Mouse (Mus musculus) MEL-GATA-1-ER (cell line): ENCODE measurements around the gene Mrps10.
A peak's percentile ranks its signal among the peaks of the same experiment; 100 is the strongest.
"Not testable (repeated sequence)": the region's sequence is repeated elsewhere in the genome, so short reads cannot be mapped to it uniquely, and the experiment has no call there.

Experiments
- DNase-seq: peaks from one replicate; pipeline ENCODE4 v3.0.0-alpha.2; 2012; ENCODE audit warnings: low read depth; ENCODE audit errors: extremely low read depth

Mrps10 gene

DNA sequence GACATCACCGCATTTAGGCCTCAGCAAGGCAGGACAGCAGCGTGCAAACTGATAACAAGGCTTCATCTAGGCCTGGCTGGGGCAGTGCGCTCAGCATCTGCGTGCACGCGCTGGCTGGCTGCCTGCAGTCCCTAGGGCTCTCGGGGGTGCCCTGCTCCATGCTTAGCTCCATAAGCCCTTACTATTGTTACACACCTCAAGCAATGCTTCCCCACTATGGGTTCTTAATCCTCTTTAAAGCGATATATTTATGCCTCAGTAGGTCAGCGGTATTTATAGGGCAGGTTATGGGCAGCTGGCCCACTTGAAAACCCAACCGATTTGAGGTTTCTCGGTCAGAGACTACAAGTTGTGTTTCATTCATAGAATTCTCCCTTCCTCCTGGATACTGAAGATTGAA is 13.2 kb downstream of the Mrps10 start:
- DNase-seq = no peak

DNA sequence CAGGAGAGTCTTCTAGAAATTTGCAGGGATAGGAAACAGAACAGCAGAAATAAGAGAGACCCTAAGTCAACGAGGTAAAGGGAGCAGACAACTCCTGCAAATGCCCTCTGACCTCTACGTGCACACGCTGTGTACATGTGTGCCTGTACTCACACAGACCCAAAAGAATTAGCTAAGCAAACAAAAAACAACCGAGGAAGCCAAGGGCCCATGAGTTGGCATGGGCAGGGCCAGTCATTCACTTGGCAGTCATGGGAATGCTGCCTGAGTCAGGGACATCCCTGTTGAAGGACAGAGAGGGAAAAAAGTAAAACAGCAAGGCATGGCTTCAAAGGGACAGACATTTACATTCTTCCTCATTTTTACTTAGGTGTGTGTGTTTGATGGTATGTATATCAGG is 14.6 kb downstream of the Mrps10 start:
- DNase-seq = no peak

DNA sequence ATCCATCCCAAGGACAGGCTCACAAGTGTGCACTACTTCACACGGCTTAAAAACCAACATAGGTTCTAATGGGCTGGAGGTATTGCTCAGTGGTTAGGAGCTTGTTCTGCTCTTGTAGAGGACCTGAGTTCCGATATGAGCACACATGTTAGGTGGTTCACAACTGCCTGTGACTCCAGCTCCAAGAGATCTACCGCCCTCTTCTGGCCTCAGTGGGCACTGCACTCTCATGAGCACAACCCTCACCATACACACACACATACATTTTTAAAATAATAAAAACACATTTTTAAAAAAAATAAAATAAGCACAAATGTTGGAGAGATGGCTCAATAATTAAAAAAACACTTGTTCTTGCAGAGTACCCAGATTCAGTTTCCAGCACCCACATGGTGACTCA is 15.4 kb downstream of the Mrps10 start:
- no peak for DNase-seq

DNA sequence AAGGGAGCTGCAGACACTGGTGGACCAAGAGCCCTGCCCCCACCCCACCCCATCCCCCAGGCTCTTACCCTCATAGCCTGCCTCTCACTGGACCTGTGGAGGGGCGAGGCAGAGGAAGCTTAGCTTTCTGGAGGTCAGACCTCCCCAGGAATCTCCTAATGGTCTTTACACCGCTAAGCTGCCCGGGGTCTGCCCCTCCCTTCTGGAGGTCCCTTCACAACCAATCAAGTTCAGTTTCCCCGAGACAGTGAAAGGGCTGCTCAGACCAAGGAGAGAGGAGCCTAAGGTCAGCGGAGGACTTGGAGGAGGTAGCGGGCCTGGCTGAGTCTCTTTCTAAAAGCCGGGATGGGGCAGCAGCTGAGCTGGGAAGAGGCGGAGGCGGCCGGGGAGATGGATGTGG is 16.5 kb downstream of the Mrps10 start, which contains the start of gene Guca1b:
Gene Guca1b (plus strand): TSS at position 249 of the 400 bp plus-strand sequence.
- no peak for DNase-seq

DNA sequence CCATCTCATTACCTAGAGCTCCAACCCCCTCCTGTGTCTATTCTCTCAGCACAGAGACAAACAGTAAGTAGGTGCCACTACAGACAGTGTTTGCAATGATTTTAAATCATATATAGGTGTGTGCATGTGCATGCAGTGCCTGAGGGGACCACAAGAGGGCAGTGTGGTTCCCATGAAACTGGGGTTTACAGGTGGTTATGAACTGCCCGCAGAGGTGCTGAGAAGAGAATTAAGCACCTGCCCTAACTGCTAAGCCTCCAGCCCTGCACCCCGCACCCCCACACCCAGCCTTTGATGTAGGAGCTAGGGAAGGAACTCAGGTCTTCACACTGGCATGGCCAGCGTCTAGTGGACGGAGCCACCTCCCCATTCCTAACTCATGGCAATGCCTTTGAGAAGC is 18.0 kb downstream of the Mrps10 start:
- no peak for DNase-seq

DNA sequence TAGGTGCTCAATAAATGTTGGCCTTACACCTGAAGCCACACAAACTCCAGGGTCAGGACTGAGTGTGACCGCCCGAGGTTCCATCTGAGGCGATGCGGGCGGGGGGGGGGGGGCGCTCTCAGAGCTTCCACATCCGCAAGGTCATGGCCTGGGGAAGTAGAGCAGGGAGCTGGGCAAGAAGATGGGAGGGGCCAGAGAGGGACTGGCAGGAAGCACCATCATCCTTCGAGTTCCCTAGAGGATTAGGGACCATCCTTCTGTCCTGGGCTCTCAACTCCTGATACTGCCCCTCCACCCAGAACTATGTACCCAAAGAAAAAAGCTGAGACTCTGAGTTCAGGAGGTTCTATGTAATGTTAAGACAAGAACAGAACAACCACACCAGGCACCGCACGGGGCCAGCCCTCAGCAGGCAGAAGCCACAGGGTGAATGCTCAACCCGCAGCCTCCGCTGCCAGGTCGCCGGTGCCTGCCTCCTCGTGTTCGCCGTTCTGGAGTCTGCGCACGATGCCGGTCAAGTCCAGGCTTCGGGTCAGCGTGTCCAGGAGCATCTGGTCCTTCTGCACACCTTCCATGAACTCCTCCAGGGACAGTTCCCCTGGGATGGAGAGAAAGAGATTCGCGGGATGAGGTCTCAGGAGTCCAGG is 25.7 kb downstream of the Mrps10 start:
- DNase-seq = peak; percentile 36

DNA sequence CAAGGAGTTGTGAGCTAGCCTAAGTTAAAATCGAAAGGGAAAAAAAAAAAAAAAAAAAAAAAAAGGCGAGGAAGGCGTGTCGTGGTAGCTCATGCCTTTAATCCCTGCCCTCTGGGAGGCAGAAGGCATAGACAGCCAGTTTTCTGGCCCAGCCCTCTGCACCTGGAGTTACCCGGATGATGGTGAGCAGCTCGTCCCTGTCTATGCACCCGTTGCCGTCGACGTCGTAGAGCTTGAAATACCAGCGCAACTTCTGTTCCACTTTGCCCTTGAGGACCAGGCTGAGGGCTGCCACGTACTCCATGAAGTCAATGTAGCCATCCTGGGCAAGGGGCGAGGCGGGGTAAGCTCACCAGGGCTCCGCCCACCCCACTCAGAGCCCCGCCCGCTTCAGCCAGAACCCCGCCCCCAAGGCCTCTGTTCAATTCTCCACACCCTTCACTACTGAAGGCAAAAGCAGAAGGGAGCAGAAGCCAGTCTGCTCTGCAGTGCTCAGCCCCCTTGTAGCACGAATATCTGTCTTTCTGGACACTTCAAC is 26.8 kb downstream of the Mrps10 start:
- peak; percentile 75 for DNase-seq

DNA sequence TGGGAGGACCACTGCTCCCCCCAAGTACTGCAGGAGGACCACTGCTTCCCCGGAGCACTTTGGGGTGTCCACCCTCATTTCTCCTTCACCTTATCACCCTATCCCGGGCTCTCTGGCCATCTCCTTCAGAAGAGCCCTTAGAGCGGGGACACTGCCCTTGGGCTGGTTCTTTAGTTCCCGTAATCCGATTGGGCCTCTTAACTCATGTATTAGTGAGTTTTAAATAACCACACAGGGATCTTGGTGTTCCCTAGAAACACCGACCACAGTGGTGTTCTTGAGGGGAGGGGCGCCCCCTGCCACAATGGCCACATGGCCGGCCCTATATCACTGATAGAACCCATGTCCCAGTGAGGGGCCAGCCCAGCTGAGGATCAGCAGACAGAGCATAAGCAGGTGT is 30.4 kb downstream of the Mrps10 start:
- DNase-seq = no peak

DNA sequence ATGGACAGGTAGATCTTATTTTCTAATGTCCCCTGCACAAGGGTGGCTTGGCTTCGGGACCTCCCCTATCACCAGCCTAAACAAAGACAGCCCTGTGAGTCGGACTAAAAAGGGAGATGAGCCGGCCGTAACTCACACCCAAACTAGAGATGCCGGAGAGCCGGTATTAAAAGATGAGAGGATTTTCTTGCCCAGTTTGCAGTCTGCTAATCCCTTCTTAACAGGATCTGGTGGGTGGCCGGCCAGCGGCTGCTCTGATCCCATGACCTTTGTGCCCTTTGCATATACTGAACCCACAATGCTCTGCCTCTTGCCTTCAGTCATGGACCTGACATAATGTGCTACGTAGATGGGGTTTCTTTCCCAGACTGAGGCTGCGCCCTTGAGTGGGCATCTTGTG is 31.8 kb downstream of the Mrps10 start, which contains the start of gene Guca1a:
Gene Guca1a (minus strand): TSS at position 134 of the 400 bp plus-strand sequence.
- DNase-seq = no peak

DNA sequence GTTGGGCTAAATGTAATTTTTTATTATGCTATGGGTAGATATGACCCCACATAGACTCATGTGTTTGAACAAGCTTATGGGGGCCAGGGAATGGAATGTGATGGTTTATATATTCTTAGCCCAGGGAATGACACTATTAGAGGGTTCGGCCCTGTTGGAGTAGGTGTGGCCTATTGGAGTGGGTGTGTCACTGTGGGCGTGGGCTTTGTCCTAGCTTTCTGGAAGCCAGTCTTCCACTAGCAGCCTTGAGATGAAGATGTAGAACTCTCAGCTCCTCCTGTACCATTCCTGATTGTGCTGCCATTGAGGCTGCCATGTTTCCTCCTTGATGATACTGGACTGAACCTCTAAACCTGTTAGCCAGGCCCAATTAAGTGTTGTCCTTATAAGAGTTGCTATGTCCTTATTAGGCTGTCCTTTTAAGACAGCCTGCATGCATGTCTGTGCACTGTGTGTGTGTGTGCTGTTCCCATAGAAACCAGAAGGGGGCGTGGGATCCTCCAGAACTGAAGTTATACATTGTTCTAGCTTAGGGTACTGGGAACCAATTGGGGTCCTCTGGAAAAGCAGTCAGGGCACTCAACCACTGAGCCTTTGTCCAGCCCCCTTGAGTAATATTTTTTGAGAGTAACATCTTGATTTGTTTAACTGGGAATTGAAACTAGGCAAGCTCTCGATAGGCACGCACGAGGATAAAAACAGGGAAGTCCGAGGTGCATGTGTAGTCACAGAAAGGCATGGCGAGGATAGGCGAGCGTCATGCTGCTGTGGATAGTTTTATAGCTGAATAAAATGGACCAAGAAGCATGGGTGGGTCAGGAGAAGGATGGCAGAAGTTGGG is 39.2 kb downstream of the Mrps10 start:
- DNase-seq = peak; percentile 43

DNA sequence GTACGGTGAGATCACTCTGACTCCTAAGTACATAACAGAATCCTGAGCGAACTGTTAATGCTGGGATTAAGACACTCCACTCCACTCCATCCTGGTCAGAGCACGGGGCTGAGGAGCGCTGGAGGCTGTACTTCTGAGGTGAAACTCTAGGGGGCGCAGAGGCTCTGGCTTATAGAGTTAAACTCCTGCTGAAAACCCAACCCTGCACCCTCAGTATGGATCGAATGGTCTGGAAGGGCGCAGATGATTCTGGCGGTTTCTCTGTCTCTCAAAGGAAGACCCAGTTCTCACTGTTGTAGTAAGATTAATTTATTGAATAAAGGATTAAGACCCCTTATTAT is 39.8 kb downstream of the Mrps10 start:
- DNase-seq = peak; percentile 44

DNA sequence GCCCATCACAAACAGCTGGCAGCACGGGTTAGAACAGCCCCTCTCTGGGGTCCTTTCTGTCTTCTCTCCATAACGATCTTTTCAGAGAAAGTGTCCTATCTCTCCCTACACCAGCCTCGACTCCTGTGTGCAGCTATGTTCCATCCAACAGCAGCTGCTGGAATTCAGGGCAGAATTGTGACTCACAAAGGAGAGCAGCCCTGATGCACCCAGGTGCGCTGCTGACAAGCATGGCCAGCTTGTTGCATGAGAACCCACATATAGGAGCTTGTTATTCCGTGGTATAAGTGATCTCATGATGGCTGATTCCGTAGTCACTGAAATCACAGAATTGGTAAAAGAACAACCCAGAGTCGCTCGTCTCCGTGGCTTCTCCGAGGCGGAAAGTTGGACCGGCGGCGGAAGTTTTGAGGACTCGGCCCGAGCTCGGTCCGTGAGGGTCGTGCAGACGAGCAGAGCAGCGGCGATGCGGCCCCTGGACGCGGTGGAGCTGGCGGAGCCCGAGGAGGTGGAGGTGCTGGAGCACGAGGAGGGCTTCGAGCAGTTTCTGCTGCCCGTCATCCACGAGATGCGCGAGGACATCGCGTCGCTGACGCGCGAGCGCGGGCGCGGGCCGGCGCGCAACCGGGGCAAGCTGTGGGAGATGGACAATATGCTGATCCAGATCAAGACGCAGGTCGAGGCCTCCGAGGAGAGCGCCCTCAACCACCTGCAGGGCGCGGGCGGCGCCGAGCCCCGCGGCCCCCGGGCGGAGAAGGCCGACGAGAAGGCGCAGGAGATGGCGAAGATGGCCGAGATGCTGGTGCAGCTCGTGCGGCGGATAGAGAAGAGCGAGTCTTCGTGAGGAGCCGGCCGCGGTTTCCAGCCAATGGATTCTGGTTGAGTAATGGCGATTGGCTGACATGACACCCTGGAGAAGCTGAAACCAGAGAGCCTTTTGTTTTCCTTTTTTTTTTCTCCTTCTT is 41.5 kb downstream of the Mrps10 start:
- DNase-seq = not testable (repeated sequence)

DNA sequence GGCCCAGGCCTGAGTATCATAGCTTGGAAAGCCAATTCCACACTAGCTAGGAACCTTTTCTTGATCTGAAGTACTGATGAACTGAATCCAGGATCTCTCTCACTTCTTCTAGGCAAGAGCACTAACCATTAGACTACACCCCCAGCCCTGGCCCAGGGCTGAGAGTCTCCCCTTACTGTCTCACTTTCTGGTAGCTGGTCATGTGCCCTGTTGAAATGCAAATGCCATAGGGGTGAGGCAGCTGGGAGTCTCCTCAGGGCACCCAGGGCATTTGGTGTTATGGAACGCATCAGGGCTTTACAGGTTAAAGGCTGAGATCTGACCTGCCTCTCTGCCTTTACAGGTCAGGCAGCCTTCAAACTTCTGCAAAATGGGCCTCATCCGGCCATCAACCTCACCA is 51.5 kb downstream of the Mrps10 start:
- no peak for DNase-seq

DNA sequence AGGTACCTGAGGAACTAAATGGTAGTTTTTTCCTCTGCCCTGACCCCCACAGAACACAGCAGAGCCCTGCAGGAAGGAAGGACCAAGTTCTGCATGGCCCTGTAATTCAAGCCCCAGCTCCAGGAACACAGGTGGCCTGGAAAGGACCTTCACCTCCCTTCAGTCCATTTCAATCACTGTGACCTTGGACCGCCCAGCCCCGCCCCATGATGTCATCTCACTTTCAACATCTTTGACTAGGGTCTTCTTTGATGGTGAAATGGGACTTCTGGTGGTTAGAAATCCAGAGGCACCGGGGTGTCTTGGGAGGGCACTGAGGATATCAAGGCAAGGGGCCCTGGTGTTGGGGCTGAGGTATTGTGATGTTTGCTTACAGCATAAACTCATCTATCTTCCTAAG is 52.9 kb downstream of the Mrps10 start:
- no peak for DNase-seq

DNA sequence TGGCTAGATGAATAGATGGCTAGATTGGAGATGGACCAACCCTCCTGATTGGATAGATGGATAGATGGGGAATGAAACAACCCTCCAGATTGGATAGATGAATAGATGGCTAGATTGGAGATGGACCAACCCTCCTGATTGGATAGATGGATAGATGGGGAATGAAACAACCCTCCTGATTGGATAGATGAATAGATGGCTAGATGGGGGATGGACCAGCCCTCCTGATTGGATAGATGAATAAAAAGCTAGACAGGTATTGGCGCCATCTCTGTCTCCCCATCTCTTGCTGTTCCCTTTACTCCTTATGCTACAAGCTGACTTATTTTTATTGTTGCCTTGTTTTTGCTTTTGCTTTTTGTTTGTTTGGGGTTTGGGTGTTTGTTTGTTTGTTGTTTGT is 53.9 kb downstream of the Mrps10 start:
- DNase-seq = not testable (repeated sequence)

DNA sequence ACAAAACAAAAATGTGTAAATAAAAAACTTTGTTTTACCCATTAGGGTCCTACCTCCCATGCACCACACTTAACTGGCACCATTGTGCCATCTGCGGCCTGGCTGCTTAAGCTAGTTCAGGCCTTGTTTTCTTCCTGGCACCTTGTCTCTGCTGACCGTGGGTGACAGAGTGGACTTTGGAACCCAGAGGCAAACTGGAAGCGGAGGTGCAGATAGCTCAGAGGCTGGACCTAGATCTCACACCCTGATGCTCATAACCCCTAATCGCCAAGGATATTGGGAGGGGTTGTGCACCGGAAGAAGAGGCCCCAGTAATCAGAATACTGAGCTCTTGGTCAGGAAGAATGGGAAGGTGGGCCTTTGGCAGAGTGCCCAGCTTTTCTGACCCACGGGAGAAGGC is 55.5 kb downstream of the Mrps10 start:
- no peak for DNase-seq

DNA sequence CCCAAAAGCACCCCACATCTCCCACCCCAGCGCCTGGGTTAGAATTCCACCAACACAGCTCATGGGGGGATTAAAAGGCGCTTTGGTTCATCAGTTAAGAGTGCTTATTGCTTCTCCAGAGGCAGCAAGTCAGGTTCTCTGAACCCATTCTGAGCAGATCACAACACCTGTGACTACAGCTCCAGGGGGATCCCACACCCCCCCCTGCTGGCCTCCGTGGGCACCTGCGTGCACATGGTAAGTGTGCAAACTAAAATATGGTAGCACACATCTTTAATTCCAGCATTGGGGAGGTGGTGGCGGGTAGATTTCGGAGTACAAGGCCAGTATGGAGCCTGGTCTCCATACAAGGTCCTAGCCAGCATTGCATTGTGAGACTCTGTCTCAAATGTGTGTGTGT is 58.6 kb downstream of the Mrps10 start:
- no peak for DNase-seq

DNA sequence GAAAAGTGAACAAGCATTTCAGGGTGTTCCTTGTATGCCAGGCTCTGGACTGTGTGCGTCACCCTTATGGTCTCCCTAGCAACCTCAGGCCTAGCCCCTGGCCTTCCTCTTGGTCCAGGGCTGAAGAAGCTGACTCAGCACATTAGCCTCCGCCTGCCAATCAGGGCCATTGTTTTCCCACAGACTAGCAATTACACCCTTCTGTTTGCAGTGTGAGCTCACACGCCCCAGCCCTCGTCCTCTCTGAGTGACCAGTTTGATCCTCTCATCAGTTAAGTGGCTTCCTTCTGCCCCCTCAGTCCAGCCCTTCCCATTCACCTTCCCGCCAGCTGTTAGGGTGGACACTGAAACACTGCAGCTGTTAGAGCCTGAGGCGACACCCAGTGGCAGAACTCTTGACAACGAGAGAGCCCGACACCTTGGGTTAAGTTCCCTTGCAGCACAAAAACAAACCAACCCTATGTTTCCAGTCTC is 60.2 kb downstream of the Mrps10 start:
- DNase-seq = no peak

DNA sequence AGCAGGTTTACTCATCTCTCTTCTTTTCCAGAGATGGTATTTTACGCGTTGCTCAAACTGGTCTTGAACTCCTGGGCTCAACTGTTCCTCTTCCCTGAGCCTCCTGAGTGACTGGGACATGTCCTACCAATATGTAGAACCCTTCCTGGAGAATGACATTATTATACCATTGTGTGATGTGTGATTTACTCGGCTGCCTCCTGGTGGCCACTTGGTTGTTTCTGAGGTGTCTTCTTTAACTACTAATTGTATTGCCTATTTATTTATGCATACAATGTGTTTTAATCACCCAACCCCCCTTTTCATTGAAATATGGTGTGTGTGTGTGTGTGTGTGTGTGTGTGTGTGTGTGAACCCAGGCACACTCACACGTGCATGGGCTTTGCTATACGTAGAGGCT is 62.1 kb downstream of the Mrps10 start:
- DNase-seq = no peak
